Mouse (Mus musculus): ENCODE measurements at regions not wholly inside any gene's neighbourhood (a gene's known extent, or its start where the extent isn't known, plus 50 kb on each side); places are given as distances from the start of the nearest gene placed in this dataset.
"Not testable (repeated sequence)": the region's sequence is repeated elsewhere in the genome, so short reads cannot be mapped to it uniquely, and the experiment has no call there.

GRCm38 (mm10) chr1:14688041-14688440 is 1405.1 kb downstream of the 4930444P10Rik start:
- not testable (repeated sequence) for DNase-seq (ENCODE audit: low read depth, low spot score)

- DNase-seq (ENCODE audit: low read depth, low spot score), result no peak
Measured at GRCm38 (mm10) chr1:14686172-14686571, 1407.0 kb downstream of the 4930444P10Rik start.

DNA sequence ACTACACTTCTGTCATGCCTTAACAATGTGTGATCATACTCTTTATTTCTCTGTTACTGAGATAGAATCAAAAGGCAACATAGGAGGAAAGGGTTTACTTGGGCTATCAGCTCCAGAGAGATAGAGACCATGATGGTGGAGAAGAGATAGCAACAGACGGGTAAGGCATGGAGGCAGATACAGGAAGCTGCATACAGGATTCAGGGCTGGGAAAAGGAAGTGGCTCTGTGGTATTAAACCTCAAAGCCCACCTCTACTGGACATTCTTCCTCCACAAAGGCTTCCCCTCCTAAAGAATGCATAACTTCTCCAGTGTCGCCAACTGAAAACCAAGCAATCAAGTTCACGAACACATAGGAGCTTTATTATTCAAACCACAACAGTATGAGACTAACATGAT is 1412.7 kb downstream of the 4930444P10Rik start:
- DNase-seq (ENCODE audit: low read depth, low spot score), result no peak

- no peak for DNase-seq (ENCODE audit: low read depth, low spot score)
Measured at GRCm38 (mm10) chr1:14672393-14672999, 1420.6 kb downstream of the 4930444P10Rik start.

DNA sequence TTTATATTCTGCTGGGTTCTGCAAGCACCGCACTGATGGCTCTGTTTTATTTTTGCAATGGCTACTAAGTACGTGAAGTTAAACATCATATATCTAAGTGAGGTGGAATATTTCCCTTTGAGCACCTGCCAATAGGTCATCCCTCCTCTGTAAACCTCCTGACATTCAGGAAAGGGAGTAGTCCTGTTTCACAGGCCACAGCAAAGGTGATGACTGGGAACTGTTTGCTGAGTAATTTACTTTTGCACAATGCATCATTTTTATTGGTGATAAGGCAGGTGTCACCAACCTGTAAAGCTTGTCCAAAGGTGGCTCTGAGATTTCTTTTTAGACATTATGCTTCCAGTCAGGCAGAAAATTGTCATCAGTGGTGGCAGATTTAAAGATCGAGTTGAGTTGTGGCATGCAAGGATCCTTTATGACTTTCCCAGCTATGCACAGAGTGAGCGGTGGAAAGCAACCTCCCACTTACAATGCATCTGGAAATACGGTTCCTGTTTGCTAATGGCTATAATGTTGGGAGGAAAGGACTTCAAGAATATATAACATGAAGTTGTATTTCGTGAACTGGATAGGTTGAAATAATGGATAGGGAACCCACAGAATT is 1430.3 kb downstream of the 4930444P10Rik start:
- DNase-seq (ENCODE audit: low read depth, low spot score), result no peak

- no peak for DNase-seq (ENCODE audit: low read depth, low spot score)
Measured at GRCm38 (mm10) chr1:14661854-14662253, 1431.3 kb downstream of the 4930444P10Rik start.

- DNase-seq (ENCODE audit: low read depth, low spot score), result no peak
Measured at GRCm38 (mm10) chr1:14650346-14650745, 1442.8 kb downstream of the 4930444P10Rik start.

- DNase-seq (ENCODE audit: low read depth, low spot score), result peak; percentile 10
Measured at GRCm38 (mm10) chr1:14635642-14636263, 1457.4 kb downstream of the 4930444P10Rik start.

DNA sequence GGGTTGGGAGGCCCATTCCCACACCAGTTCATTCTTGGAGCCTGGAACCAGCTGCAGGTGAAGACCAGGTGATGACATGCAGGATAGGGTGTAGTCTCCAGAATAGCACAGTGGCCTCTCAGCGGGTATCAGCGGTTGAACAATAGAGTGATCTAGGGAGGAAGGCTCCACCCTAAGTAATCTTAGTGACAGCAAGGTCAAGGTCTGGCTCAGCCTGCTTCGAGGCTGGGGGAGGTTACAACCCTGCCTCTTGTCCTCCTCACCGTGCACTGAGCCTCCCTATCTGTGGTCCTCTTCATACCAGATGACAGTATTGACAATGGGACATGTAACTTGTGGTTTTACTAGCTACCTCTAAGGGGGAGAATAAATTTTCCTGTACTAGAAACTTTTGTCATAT is 1461.1 kb downstream of the 4930444P10Rik start:
- no peak for DNase-seq (ENCODE audit: low read depth, low spot score)

DNA sequence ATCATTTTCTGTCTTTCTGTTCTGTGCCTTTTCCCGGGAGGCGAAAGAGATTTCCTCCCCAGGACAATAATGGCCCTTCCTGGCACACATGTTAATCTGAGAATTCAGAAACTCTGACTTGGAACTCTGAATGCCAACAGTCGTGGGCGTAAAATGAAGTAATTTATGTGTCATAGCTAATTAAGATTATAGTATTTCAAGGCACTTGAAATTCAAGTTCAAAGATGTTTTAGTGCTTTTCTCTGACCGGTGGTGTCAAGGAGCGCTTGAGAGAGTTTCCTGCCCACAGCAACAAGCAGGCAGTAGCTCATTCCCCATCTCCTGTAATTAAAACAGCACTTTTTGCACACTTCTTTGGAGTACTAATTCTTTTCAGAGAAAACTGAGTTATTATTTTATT is 1465.9 kb downstream of the 4930444P10Rik start:
- DNase-seq (ENCODE audit: low read depth, low spot score), result no peak

GRCm38 (mm10) chr1:14626685-14627084 is 1466.4 kb downstream of the 4930444P10Rik start:
- no peak for DNase-seq (ENCODE audit: low read depth, low spot score)

GRCm38 (mm10) chr1:14620922-14621430 is 1472.1 kb downstream of the 4930444P10Rik start:
- no peak for DNase-seq (ENCODE audit: low read depth, low spot score)

DNA sequence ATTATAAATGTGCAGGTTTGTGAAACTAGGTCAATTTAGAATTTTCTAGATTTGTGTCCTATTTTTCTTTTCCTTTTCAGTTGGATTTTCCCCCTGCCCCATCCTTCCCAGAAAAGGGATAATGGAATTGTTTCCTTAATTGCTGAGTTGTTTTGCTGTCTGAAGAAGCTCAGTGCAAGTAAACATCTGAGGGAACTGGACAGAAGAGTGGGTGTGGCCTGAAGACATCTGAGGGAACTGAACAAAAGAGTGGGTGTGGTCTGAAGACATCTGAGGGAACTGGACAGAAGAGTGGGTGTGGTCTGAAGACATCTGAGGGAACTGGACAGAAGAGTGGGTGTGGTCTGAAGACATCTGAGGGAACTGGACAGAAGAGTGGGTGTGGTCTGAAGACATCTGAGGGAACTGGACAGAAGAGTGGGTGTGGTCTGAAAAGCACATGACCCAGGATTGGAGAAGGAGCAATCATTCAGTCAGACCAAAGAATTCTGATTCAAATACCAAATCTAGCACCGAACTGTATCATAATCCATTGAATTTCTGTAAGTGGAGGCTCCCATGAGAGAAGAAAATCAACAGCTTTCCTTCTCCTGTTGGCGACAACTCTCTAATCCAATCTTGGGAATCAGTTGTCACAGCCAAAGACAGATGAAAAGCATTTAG is 1479.8 kb downstream of the 4930444P10Rik start:
- DNase-seq (ENCODE audit: low read depth, low spot score), result no peak

- DNase-seq (ENCODE audit: low read depth, low spot score), result no peak
Measured at GRCm38 (mm10) chr1:14609054-14609453, 1484.1 kb downstream of the 4930444P10Rik start.

DNA sequence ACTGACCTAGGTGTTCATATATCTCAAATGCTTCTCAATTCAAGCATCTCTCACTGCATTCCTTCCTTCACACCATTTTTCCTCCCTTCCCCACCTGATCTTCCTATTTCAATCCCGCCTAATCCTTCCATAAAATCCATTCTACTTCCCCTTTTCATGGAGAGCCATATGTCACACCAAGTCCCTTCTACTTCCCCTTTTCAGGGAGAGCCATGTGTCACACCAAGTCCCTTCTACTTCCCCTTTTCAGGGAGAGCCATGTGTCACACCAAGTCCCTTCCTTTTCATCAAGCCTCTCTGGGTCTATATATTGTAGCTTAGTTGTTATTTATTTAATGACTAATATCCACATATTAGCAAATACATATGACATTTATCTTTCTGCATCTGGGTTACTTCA is 1497.2 kb downstream of the 4930444P10Rik start:
- DNase-seq (ENCODE audit: low read depth, low spot score), result no peak

DNA sequence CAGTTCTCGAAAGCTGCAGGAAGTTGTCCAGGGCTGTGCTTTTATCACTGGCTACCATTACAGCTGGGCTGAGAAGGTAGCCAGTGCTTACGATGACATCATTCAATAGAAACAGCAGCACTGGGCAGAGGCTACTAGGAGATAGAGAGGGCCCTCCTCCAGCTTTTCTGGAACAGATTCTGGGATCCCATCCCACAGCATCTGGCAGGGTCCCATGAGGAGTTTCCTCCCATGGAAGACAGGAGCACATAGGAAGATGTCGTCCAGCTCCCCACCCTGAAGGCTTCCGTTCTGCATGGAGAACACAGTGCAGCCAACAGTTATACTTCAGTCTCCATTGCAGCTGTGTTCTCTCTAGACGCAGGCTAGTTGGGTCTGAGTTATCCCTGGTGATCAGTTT is 1503.2 kb downstream of the 4930444P10Rik start:
- DNase-seq (ENCODE audit: low read depth, low spot score), result no peak

- DNase-seq (ENCODE audit: low read depth, low spot score), result no peak
Measured at GRCm38 (mm10) chr1:14579376-14579775, 1513.7 kb downstream of the 4930444P10Rik start.

DNA sequence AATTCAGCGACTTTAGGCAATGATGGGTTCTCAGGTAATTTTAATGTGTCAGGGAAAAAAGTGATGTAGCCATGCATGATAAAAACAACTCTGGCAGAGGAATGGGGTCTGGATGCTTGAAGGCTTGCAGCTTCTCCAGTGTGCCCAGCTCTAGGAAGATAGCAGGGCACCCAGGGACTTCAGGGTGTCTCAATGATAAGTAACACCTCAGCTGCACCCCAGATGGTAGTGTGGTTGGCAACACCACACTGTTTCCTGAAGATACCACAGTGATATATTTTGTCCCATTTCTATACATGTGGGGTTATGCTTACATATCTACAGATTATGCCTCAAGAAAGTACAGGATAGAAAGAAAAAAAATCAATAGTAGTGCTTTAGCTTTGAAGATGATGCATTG is 1516.9 kb downstream of the 4930444P10Rik start:
- no peak for DNase-seq (ENCODE audit: low read depth, low spot score)

- peak; percentile 12 for DNase-seq (ENCODE audit: low read depth, low spot score)
Measured at GRCm38 (mm10) chr1:14570562-14570981, 1522.6 kb downstream of the 4930444P10Rik start.

DNA sequence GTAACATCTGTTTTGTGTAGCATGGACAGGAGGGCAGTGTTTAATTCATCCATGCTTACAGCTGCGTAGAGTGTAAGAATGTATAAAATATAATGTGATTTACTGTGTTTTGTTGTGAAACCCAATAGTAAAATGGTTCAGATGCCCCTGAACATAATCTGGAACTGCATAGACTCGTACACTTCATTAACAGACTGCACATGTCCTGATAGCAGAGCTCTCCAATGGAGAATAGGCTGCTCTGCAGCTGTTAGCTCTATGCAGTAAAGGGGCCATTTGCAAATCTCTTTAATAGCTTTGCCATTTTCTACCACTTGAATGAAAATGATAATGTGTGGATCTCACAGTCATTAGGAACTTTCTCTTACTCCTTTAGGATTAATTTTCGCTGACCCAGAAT is 1523.0 kb downstream of the 4930444P10Rik start:
- no peak for DNase-seq (ENCODE audit: low read depth, low spot score)

GRCm38 (mm10) chr1:14567006-14567405 is 1526.1 kb downstream of the 4930444P10Rik start:
- DNase-seq (ENCODE audit: low read depth, low spot score), result no peak

DNA sequence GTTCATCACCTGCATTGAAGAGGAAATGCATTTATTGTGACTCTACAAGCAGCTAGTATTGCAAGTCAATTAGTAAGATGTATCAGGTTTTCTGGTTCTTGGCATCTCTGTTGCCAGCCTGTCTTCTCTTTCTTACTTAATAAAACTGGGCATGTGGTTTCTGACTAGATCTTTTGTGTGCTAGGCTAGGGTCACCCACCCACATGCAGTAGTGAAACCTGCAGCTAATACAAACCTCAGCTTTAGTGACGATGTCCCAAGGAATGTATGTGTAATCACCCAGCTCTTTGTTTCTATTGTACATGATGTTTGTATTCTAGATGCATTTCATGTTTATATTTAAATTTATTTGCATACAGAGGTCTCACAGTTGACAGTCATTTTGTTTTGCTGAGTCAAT is 1526.7 kb downstream of the 4930444P10Rik start:
- no peak for DNase-seq (ENCODE audit: low read depth, low spot score)

All from telencephalon, adult 2 months (tissue).